Mouse (Mus musculus): Measurements from ENCODE around the gene Ryk. TPM values are rescaled to one million over a fixed set of nuclear protein-coding genes. Genes with fewer than 3 reads are reported as not detected.

The Ryk gene
- 56.6 and 62.7 TPM in 2 replicates for polyA plus RNA-seq (2012; rRNA removed)

GRCm38 (mm10) chr9:102834742-102835591, at the start of gene Ryk:
Gene Ryk (plus strand): TSS chr9:102834917.

Other genes starting within 250 kb of the Ryk start
- 256 and 281 TPM in 2 replicates for gene Anapc13, start 208.6 kb upstream of the Ryk start, polyA plus RNA-seq (2012; rRNA removed)
- 30.0 and 40.3 TPM in 2 replicates for gene Cep63, start 208.4 kb upstream of the Ryk start, polyA plus RNA-seq (2012; rRNA removed)
- 53.6 and 69.4 TPM in 2 replicates for gene Amotl2, start 118.2 kb upstream of the Ryk start, polyA plus RNA-seq (2012; rRNA removed)
- 0.56 and 1.2 TPM in 2 replicates for gene Slco2a1, start 153.8 kb downstream of the Ryk start, polyA plus RNA-seq (2012; rRNA removed)